Mouse (Mus musculus) retina, embryonic 14.5 days (tissue): ENCODE measurements around the gene Rin3.
"Not testable (repeated sequence)": the region's sequence is repeated elsewhere in the genome, so short reads cannot be mapped to it uniquely, and the experiment has no call there.

ENCODE experiments used
- DNase-seq: peaks from one replicate; pipeline ENCODE4 v3.0.0-alpha.2; 2015; ENCODE audit warnings: low spot score

The Rin3 gene

DNA sequence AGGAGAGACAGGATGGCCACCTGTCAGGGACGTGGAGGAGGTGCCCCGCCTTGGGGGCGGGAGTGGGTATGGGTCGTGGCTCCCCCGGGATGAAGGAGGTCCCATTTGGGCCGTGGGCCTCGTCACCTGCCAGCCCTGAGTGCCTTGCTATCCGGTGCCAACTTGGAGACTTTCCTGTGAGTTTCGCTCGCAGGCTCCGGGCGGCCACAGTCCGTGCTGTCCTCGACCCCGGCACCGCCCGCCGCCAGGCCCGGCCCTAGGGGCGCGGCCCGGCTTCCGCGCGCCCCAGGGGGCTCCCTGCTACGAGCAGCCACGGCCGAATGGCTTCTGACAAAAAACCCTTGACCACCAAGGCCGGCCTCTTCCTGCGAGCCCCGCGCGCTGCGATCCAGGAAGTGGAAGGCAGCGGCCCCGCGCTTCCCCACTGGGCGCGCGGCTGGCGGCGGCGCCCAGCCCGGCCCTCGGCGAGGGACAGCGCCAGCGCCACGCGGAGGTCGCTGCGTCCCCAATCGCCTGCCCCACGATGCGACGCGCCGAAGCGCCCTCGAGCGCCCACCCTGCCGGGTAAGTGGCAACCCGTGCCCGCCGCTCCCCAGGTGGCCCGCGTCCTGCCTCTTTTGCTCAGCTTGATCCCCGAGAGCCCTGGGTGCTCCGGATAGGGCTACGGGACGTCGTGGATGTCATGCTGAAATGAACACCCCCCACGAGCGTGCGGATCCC, at the start of gene Rin3:
Rin3 (plus strand) TSS at position 286 of the 720 bp plus-strand sequence.
- peak; percentile 61 for DNase-seq

DNA sequence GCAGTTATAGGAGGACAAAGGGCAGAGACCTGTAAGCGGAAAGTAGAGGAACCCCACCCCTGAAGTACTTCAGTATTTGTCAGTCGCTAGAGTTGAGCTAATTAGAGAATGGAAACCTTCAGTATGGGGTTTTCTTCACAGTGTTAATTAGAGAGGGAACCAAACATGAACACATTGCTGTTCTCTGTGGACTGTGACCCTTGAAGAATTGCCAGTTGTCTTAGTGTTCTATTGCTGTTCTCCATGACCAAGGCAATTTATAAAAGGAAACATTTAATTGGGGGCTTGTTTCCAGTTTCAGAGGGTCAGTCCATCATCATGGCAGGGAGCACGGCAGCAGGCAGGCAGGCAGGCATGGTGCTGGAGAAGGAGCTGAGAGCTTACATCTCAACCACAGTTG, 47.3 kb upstream of the Rin3 start:
- DNase-seq: no peak

DNA sequence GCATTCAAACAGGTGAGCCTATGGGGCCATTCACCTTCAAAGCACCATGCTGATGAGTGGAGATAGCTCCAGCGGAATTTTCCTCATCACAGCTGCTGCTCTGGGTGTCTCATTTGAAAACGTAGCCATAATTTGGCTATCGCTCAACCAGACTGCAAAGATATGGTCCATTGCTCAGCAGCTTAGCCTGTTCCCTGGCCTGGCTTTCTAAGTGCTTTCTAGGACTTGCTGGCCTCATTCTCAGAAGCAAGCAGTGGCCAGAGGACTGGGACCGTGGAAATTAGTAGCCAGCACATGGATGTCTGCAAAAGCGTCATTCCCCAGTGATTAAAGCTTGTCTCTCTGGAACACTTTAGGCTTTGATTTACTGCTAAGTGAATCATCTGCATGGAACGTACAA, 46.5 kb upstream of the Rin3 start:
- no peak for DNase-seq

DNA sequence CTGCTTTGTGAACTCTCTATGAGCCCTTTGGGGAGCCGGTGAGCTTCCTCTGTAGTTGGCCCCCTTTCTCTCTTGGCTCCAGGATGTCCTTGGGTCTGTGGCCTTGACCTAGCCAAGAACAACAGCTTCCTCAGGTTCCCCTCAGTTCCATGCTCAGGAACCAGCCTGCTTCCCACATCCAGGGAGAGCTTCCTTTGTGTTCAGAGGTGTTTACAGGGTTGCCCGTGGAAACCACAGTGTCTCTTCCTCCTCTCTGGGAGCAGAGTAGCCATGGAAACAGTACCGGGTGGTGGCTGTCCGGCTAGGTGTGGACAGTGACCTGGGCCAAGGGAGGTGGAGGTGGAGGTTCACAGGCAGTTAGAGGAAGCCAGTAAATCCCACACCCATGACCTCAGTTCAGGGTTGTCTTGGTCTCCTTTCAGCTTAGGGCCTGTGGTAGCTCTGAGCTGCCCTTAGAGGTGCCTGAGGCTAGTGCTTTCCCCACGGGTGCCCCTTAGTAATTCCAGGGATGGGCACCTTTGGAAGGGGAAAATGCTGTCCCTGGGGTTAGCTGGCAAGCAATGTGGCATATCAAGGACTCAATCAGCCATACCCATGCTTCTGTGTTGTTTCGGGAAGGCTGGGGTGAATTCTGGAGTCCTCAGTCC, 40.6 kb upstream of the Rin3 start:
- DNase-seq: peak; percentile 12

DNA sequence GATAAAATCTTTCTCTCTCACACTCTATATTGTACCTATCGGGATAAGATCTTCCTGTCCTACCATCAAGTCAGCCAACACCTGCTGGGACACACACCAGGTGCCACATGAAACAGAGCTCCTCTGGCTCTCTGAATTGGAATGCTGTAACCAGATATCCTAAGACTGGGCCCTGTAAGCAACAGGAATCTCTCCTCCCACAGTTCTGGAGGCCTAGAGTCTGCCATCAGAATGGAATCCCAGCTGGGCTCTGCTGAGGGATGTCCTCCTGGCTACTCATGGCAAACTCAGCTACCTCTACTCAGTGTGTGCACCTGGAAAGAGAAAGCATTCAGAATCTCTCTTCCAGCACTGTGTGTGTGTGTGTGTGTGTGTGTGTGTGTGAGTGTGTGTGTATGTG, 38.9 kb upstream of the Rin3 start:
- DNase-seq: no peak

DNA sequence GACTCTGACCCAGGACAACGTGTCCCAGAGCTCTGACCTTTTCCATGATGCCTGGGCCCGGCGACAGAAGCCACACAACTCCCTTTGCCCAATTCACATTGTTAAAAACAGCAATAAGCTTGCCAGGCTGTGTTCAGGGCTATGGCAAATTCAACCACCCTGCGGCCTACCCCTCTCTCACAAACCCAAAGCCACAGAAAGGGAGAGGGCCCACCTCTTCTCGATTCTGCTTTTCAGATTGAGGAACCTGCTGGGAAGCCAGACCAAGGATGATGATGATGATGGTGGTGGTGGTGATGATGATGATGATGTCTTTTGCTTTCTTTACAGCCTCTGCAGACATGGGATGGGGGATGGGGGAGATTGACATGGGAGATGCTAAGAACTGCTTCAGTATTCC, 36.6 kb upstream of the Rin3 start:
- DNase-seq: no peak

DNA sequence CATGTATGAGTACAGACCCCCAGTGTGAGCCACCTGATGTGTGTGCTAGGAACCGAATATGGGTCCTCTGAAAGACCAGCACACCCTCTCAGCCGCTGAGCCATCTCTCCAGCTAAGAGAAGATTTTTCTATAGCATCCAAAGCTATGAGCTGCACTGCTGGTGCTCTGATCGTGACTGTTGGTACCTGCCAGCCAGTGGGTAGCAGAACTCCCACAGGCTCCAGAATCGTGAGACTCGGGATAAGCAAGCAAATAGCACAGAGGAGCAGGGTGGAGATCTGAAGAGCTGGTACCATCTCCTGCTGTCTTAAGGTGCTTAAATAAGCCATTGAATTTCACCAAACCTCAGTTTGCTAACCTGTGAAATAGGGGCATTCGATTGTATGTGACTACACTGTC, 34.7 kb upstream of the Rin3 start:
- no peak for DNase-seq

DNA sequence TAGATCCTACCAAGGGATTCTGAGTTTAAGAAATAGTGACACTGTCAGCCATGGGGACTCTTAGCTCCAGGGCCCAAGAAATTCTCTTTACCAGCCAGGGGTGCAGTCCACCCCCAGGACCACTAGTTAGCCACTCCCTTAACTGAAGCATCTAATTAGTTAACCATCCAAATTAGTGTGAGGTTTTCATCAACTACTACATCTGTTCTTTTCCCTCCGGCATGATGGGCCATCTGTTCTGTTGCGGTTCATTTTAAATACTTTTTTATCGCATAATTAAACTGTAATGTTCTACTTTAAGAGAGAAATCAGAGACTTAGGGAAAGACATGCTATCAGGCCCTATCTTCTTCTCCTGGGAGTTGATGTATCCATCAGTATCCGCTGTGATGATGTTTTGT, 32.5 kb upstream of the Rin3 start:
- no peak for DNase-seq

DNA sequence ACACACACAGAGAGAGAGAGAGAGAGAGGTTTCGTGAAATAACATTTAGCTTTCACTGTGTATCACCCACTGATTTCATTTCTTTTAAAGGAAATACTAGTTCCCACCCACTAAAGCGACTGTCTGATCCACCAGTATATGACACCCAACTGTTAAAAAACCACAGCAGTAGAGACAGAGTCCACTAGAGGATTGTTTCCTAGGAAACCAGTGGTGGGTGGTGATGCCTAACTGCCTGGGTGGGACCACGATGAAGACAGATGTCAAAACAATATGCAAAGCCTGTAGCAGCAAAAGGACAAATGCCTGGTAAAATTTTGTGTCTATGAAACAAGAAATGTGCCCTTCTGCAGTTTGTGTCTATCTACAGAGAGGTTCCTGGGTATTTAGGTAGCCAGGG, 31.8 kb upstream of the Rin3 start:
- DNase-seq: no peak

DNA sequence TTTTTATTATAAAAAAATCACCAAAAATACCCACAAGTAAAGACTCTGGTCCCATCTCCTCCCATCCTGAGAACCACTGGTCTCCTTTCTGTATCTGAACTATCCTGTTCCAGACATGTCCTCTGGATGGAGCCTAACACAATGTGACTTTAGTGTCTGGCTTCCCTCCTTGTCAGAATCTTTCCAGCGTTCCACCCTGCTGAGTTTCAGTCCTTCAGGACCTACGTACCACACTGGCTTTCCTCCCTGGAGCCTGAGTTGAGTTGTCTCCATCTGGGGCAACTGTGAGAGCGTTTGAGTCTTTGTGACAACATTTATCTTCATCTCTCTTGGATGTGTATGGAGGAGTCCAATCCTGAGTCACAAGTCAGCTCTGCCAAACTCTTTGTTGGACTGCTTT, 30.9 kb upstream of the Rin3 start:
- no peak for DNase-seq

DNA sequence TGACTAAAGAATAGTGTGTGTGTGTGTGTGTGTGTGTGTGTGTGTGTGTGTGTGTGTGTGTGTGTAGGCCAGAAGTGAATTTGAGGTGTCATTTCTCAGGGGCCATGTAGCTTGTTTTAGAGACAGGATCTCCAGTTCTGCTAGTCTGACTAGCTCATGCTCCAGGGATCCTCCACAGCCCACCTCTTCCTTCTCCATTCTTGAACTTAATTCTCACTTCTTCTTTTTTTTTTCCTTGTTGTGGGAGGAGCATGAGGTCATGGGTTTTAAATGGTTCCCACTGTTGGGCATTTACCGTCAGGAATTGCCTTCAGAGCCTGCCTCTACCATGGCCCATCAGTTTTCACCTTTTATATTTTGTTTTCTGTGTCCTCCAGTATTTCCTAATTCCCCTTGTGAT, 30.3 kb upstream of the Rin3 start:
- DNase-seq: no peak

DNA sequence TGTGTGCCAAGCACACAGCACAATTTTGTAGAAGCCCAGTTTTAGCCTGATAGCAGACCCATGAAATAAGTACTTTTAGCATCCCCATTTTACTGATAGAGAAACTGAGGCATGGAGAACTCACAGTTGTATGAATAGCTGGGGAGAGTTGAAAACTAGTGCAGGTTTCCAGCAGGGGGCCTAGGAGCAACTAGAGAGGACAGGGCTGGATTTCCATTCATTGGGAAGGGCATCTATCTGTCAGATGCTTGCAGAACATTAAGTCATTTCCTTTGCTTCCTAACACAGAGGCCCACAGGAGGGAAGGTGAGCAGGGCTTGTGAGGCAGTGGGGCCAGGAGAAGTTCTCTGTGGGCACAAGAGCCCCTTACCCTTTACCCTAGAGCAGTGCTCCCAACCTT, 27.8 kb upstream of the Rin3 start:
- DNase-seq: no peak

DNA sequence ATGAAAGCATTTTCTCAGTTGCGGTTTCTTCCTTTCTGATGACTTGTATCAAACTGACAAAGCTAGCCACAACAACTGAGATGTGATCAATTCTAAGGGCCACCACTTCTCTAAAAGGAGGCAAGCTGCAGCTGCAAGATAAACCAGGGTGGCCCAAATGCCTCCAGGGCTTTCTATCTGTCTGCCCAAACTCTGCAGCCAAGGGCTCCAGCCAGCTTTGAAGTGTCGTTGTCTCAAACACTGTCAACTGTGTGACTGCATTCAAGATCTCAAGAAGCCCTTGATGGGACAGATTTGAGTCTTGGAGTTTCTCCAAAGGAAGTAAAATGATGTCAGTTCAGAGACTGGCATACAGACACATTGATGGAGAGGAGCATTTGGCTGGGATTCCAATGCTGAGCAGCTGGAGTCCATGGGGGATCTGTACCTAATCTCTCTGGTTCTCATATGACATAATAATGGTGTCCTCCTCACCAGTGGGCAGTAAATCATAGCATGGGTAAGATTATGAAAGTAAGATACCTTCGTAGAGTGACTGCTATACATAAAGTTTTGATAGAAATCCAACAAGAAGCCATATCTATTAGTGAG, 24.2 kb upstream of the Rin3 start:
- no peak for DNase-seq

DNA sequence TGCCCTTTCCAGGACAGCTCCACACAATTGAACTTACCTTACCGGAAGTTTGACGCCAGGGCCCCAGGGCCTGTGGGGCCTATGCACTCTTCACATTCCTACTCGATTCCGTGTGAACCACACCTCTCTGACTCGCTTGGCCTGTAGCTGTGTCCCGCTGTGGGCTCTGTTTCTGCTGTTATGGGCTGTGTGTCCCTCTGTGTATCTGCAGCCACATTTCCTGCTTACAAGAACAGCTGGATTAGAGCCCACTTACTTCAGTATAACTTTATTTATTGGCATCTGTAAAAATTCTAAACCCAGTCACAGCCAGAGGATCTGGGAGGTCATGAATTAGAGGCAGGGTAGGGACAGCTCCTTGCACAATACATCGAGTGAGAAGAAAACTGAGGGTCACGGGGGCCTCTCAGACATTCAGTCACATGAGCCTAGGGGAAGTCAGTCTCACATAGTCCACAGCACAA, 20.9 kb upstream of the Rin3 start:
- no peak for DNase-seq

DNA sequence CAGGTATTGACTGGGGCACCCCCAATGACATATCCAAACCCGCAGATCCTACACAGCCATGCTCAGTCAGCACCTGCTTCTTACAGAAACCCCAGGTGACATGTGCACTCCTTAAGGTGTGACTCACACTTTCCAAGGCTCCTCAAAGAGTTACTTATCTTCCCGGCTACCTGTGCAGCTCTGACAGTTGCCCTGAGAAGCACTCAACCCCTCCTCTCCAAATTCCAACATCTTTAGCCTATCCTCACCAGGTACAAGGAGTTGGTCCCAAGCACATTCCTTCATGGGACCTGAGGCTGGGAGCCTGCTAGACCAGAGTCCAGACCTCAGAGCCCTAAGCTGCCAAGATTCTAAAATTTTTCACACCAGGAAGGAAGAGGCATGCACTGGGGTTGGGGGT, 20.0 kb upstream of the Rin3 start:
- no peak for DNase-seq

DNA sequence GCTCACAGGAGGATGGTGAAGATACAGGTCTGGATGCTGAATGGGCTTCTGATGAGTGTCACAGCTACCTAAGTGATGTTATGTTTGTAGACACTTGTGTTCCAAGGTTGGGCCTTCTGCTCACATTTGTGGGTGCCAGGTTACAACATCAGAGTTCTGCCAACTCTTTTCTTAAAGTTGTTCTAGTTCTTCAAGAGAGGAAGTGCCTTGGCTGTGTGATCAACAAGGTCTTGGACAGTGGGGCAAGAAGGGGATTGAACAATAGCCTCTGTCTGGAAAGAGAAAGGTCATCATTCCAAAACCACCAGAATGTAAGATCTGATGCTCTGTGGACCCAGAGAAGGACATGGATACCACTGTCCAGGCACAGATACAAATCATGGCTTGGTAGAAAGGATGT, 19.6 kb upstream of the Rin3 start:
- DNase-seq: no peak

DNA sequence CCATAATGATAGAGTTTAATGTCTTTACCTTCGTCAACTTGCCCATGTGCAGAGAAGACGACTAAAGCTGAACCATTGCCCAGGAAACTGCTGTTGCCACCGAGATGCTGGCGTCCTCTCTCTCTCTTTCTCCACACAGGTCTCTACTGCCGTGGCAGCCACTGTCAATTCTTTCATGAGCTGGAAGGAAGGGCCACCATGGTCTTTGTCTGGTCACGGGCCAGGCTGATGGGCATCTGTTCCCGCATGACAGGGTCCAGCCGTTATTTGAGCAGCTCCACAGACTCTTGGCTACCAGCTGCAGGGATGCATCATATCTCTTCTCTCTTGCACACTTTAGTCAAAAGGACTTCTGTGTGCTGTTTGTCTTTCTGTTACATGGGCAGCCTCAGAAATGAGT, 16.4 kb upstream of the Rin3 start:
- no peak for DNase-seq

DNA sequence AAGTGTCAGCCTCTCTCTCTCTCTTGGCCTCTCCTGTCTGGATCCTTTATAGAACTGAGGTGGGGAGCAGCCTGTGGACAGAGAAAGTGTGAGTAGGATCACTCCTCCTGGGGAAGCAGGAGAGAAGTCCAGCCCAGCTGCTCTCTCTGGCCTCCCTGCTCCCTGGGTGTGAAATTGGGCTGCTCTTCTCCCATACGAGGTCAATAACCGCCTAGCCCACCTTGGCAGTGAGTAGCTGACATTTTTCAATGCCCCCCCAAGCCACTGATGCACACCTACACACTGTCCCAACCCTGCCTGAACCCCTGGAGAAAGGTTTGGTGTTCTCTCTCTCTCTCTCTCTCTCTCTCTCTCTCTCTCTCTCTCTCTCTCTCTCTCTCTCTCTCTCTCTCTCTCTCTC, 13.7 kb upstream of the Rin3 start:
- DNase-seq: no peak

DNA sequence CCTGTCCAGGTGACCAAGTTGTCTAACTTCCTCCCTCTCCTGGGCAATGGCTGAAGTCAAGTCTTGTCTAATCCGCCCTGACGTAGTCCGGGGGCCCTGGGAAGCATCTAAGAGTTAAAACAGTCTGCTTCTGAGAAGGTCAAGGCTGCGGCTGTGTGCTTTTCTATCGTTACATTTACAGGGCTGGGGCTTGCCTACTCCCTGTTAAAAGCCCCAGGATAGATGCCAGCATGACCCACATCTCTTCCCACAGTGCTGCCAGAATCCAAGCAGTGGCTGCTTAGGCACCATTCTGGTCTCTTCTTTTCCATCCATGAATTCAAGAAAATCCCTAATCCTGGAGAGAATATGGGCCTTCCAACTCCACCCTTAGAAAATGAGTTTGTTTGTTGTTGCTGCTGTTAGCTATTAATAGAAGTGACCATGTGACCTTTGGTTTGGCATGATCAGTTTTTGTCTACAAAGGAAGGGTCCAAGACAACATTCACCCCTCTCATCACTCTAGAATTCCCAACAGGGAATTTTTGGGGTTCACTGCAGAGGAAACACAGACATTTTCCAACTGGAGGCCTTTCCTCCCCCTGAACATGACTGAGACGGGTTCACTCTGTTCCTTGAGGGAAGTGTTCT, 12.0 kb upstream of the Rin3 start:
- DNase-seq: no peak

DNA sequence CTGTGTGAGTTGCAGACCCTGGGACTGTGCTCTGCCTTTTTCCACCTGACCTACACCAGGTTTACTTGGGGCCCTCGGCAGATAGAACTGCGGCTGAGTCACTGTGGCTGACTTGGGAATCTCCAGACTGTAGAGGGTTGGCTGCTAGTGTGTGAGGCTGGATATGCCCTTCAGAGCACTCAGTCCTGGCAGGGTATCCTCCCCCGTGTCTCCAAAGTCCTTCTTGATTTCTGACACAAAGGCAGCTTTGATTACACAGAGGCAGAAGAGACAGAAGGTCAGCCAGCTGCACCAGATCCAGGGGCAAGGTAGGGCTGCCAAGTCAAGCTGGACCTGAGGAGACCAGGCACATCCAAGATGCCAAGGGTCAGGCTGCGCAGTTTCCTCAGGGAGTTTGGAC, 11.4 kb upstream of the Rin3 start:
- DNase-seq: no peak

DNA sequence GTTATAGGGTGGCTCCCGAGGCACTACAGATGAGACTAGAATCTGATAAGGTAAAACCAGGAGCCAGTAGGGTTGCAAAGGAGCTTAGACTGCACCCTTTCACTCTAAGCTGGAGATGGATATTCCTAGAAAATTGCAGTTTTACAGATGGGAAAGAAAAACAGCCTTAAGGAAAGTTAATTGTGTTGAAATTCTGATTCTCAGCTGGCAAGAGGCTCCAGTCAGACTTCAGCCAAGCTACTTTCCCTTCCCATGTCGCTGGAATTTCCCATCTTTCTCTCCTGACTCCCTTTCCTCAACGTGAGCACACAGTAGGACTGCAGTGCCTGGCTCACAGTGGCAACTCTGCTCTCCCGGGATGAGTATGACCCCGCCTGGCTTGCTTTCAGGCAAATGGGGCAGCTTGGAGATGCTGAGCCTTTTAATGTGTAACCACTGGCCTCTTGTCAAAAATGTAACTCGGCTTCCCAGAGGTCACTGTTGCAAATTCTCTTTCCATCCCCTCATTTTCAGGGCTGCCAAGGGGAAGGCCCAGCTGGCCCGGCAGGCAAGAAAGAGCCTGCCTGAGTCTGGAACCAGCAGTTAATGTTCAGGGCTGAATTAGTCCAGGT, 6.9 kb upstream of the Rin3 start:
- no peak for DNase-seq

DNA sequence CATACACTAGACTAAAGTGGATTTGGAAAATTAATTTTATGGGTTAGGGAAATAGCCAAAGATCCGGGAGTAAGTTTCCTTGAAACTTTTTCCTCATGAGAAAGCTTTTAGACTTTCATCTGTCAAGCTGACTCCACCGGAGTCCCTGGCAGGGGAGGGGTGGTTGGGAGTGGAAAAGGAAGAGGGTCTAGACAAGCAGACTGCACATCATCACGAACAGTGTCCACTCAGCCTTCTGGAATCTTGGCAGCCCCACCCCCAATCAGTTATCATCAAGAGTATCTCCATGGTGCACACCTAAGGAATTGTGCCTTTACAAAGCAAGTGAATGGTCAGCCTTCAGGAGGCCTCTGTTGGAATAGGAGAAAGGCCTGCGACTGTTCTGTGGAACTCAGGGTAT, 2.6 kb upstream of the Rin3 start:
- not testable (repeated sequence) for DNase-seq
